Mouse (Mus musculus) midbrain, postnatal 0 days (tissue): Measurements from ENCODE around the gene Rpgrip1l. TPM values are rescaled to one million over a fixed set of nuclear protein-coding genes. Genes with fewer than 3 reads are reported as not detected.
A peak's percentile ranks its signal among the peaks of the same experiment; 100 is the strongest.

Source experiments
- ATAC-seq: fragments of 200-750 bp; cut with Nextera tagmentation; 2 replicates; pipeline ENCODE4 v1.8.0; 2017; ENCODE audit warnings: moderate number of reproducible peaks, mild to moderate bottlenecking, moderate TSS enrichment, moderate library complexity; ENCODE audit not compliant: low FRiP score
- DNase-seq: peaks from one replicate; pipeline ENCODE4 v3.0.0-alpha.2; 2015; ENCODE audit warnings: low spot score
- H3K27ac ChIP-seq: fragments of 300-500 bp; sonication (generic); 2 replicates; pipeline ENCODE4 v1.5.1; 2014; ENCODE audit warnings: low read depth, mild to moderate bottlenecking, low read length, mixed read lengths
- H3K27me3 ChIP-seq: fragments of 300-500 bp; sonication (generic); 2 replicates; pipeline ENCODE4 v1.6.1; 2014; ENCODE audit warnings: low read length, control low read depth, mixed read lengths; ENCODE audit not compliant: insufficient read depth
- H3K36me3 ChIP-seq: fragments of 300-500 bp; sonication (generic); 2 replicates; pipeline ENCODE4 v1.6.1; 2014; ENCODE audit warnings: low read length, control low read depth, mixed read lengths; ENCODE audit not compliant: insufficient read depth
- H3K4me1 ChIP-seq: fragments of 300-500 bp; sonication (generic); 2 replicates; pipeline ENCODE4 v1.6.1; 2014; ENCODE audit warnings: mild to moderate bottlenecking, control low read depth, antibody characterized with exemption, low read length, mixed read lengths; ENCODE audit not compliant: insufficient read depth
- H3K4me2 ChIP-seq: fragments of 300-500 bp; sonication (generic); 2 replicates; pipeline ENCODE4 v1.6.1; 2014; ENCODE audit warnings: low read depth, mild to moderate bottlenecking, low read length, mixed read lengths; ENCODE audit not compliant: poor library complexity, severe bottlenecking
- H3K4me3 ChIP-seq: fragments of 300-500 bp; sonication (generic); 2 replicates; pipeline ENCODE4 v1.5.1; 2014; ENCODE audit warnings: low read depth, mild to moderate bottlenecking, low read length, moderate library complexity
- H3K9ac ChIP-seq: fragments of 300-500 bp; sonication (generic); replicated peaks from 2 replicates; pipeline ENCODE4 v1.6.1; 2014; ENCODE audit warnings: mild to moderate bottlenecking, low read length, moderate library complexity, mixed read lengths; ENCODE audit not compliant: poor library complexity, severe bottlenecking
- H3K9me3 ChIP-seq: fragments of 300-500 bp; sonication (generic); 2 replicates; pipeline ENCODE4 v1.6.1; 2016; ENCODE audit warnings: low read length, control low read depth
- CTCF ChIP-seq: IDR thresholded peaks from 2 replicates; pipeline ENCODE4 v1.5.1; 2016; ENCODE audit warnings: antibody characterized with exemption, mild to moderate bottlenecking
- WGBS: fragments of 180-500 bp; shearing (Covaris S2); extraction: QIAGEN DNeasy Blood & Tissue Kit; methylation state at CpG from one replicate; pipeline ENCODE4 v1.1.7; 2014; 5-methylcytosine and 5-hydroxymethylcytosine counted together
- polyA plus RNA-seq: library from polyadenylated mRNA; unstranded; fragments of >200 nt; fragmentation: Nextera tagmentation; extraction: Ambion mirVana; gene quantifications from 2 replicates; pipeline ENCODE4 v1.2.1, GENCODE M21; 2015
- total RNA-seq: library from RNA; depleted of rRNA; stranded (reverse); fragments of >200 nt; gene quantifications from 2 replicates; pipeline ENCODE4 v1.2.3, GENCODE M21; 2014

Rpgrip1l gene
- total and polyA plus RNA-seq, 2 experiments from 2014 or later: 8.4 to 11.5 TPM

GRCm38 (mm10) chr8:91276337-91276736, 36.7 kb downstream of the Rpgrip1l start:
- Histone ChIP-seq H3K36me3 (0 out of 2 replicates have a peak, but pooled peaks cover 8% of the 10 kb centered on the region), H3K9ac (no peak overlapping the region), H3K27me3 (no peaks in the 10 kb centered on the region), H3K4me1 (0 out of 2 replicates have a peak, but pooled peaks cover 4% of the 10 kb centered on the region), H3K9me3 (no peaks in the 10 kb centered on the region), H3K27ac (no peak overlapping the region), H3K4me3 (no peak overlapping the region), H3K4me2 (no peak overlapping the region)
- DNase-seq: no peak
- peak; percentile 42; the same call in 1 of the 2 replicates for TF ChIP-seq CTCF
- 98% methylated on average over 2 of the region's 2 CpGs for WGBS
- no peak for ATAC-seq

DNA sequence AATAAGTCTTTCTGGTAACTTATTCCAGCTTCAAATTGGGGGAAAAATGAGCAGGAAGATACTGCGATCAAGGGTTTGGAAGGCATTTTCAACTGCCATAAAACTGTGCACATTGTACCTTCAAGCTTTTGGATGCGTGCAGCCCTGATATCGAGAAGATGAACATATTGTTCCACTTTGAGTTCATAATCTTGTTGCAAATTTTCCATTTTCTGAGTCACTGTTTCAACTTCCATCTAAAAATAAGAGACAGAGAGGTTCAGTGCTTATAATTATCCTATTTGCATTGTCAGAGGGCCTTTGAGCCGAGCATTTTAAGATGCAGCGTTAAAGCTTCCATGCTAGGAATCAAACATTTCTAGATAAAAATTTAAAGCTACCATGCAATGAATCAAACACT, 39.6 kb downstream of the Rpgrip1l start:
- no peak for DNase-seq
- Histone ChIP-seq H3K27me3 (no peaks in the 10 kb centered on the region), H3K9me3 (no peaks in the 10 kb centered on the region), H3K9ac (no peak overlapping the region), H3K4me1 (no peaks in the 10 kb centered on the region), H3K27ac (no peak overlapping the region), H3K4me2 (no peak overlapping the region), H3K4me3 (no peak overlapping the region), H3K36me3 (peaks cover 8% of the 10 kb centered on the region; the same call in 1 of the 2 replicates)
- ATAC-seq: no peak
- no peak for TF ChIP-seq CTCF
- 80% methylated on average over 5 of the region's 5 CpGs for WGBS

DNA sequence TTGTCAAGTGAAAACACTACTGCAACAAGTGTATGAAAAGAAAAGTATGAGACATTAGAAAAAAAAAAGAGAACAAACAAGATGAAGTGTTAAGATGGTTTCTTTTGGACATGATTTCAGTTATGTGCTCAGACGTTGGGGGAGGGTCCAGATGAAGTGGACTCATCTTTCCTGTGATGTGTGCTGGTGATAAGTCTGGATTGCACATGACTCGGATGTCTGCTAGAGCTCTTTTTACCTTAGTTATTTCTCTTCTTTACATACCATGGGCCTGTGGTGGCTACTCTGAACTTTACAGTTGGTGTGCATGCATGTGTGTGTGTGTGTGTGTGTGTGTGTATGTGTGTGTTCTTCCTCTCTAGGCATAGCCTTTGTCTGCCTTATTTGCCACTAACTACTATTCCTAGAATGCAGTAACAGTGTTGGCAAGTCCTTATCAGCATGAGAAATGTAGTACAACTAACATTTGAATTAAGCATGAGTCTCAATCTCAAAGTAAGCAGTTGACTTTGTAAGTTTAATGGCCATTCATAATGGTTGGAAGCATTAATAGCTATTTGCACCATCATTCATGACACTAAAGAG, 43.6 kb downstream of the Rpgrip1l start:
- H3K27me3 ChIP-seq: no peaks in the 10 kb centered on the region
- WGBS: 86% methylated on average over 2 of the region's 2 CpGs
- H3K4me1 ChIP-seq: no peaks in the 10 kb centered on the region

DNA sequence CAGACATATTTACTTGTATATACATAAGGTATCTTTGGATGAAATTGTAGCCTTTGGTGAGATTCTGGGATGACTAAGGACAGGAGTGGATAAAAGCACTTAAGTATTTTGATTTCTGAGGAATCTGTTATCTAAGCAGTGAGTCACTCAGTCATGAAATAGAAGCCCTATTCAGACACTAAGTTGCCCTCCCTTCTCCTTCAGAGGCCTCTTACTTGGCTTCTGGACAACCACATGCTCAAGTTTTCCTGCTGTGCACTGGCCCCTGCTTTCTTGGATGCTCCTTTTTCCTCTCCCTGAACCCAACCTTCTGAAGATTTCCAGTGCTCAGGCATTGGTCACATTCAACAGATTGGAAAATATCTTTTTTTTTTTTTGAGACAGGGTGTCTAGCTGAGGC, 48.5 kb downstream of the Rpgrip1l start:
- no peak overlapping the region for H3K9ac ChIP-seq
- H3K27me3 ChIP-seq: no peaks in the 10 kb centered on the region
- no peaks in the 10 kb centered on the region for H3K9me3 ChIP-seq
- H3K4me2 ChIP-seq: no peak overlapping the region
- H3K36me3 ChIP-seq: peaks cover 3% of the 10 kb centered on the region
- no peak for TF ChIP-seq CTCF
- H3K4me3 ChIP-seq: no peak overlapping the region
- no peak overlapping the region for H3K27ac ChIP-seq
- ATAC-seq (no peak), DNase-seq (no peak)
- H3K4me1 ChIP-seq: no peaks in the 10 kb centered on the region

More for the DNA sequence above, 43.6 kb downstream of the Rpgrip1l start:
- ATAC-seq (no peak), DNase-seq (no peak)
- Histone ChIP-seq H3K4me2 (no peak overlapping the region), H3K36me3 (peaks cover 3% of the 10 kb centered on the region; the same call in 1 of the 2 replicates), H3K4me3 (no peak overlapping the region), H3K9ac (no peak overlapping the region), H3K27ac (no peak overlapping the region), H3K9me3 (no peaks in the 10 kb centered on the region)
- TF ChIP-seq CTCF: no peak

DNA sequence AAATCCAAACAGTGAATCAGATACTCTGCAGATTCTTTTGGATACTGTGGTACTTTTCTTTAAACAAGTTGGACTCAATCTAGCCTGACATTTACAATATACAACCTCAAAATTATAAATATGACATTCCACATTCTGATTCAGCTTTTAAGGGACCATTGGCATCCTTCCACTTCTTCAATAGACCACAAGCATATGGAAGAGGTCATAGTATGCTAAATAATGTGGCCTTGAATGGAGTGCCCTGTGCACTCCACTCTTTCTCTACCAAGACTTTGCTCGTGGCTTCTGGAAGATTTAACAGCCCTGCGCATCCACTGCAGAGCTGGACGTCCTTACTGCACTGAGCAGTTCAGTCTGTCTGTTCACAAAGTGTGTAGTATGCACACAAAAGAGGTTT, 49.1 kb downstream of the Rpgrip1l start:
- TF ChIP-seq CTCF: no peak
- 87% methylated on average over 3 of the region's 3 CpGs for WGBS
- Histone ChIP-seq H3K27me3 (no peaks in the 10 kb centered on the region), H3K9ac (no peak overlapping the region), H3K4me3 (no peak overlapping the region), H3K4me1 (no peaks in the 10 kb centered on the region), H3K9me3 (no peaks in the 10 kb centered on the region), H3K4me2 (no peak overlapping the region), H3K27ac (no peak overlapping the region), H3K36me3 (peaks cover 3% of the 10 kb centered on the region; the same call in 1 of the 2 replicates)
- DNase-seq (no peak), ATAC-seq (no peak)

DNA sequence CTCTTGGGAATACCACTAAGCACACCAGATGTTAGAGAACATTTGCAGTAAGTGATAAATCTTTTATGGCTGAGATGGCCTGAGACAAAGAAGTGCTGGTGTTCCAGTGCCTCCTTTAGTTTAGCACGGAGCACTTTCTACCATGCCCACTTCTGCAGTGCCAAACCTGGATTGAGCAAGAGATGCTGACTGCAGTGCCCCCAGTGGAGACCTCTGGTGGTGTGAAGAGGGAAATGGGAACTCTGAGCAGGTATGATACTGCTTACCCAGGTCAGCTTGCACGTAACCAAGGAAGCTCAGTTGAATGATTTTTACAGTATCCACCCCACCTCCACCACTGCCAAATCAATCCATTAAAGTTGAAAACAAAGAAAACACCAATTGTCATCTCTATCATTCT, 51.5 kb downstream of the Rpgrip1l start:
- WGBS: 88% methylated on average over 2 of the region's 2 CpGs
- H3K9ac ChIP-seq: no peak overlapping the region
- no peaks in the 10 kb centered on the region for H3K27me3 ChIP-seq
- H3K4me1 ChIP-seq: no peaks in the 10 kb centered on the region
- ATAC-seq (no peak), DNase-seq (no peak)
- H3K9me3 ChIP-seq: no peaks in the 10 kb centered on the region
- H3K36me3 ChIP-seq: peaks cover 3% of the 10 kb centered on the region; the same call in 1 of the 2 replicates
- H3K27ac ChIP-seq: no peak overlapping the region
- no peak overlapping the region for H3K4me2 ChIP-seq
- no peak overlapping the region for H3K4me3 ChIP-seq
- TF ChIP-seq CTCF: peak; percentile 41
